Mouse (Mus musculus): ENCODE measurements at regions not wholly inside any gene's neighbourhood (a gene's known extent, or its start where the extent isn't known, plus 50 kb on each side); places are given as distances from the start of the nearest gene placed in this dataset.

- DNase-seq (ENCODE audit: low spot score in 2 of 2): no peak
Observed at GRCm38 (mm10) chrX:14592793-14593192, 381.8 kb downstream of the H2al1n start.

GRCm38 (mm10) chrX:14596799-14597198, 385.9 kb downstream of the H2al1n start:
- no peak for DNase-seq (ENCODE audit: low spot score in 2 of 2)

GRCm38 (mm10) chrX:14601916-14602315, 391.0 kb downstream of the H2al1n start:
- DNase-seq (ENCODE audit: low spot score in 2 of 2): no peak

- DNase-seq (ENCODE audit: low spot score in 2 of 2): no peak
Observed at GRCm38 (mm10) chrX:14609196-14609595, 398.2 kb downstream of the H2al1n start.

- peak in 1 of 2 experiments; percentile 17 for DNase-seq (ENCODE audit: low spot score in 2 of 2)
Observed at GRCm38 (mm10) chrX:14628267-14628901, 417.4 kb downstream of the H2al1n start.

- no peak for DNase-seq (ENCODE audit: low spot score in 2 of 2)
Observed at GRCm38 (mm10) chrX:14639378-14639777, 428.4 kb downstream of the H2al1n start.

- DNase-seq (ENCODE audit: low spot score in 2 of 2): no peak
Observed at GRCm38 (mm10) chrX:14664852-14665251, 453.9 kb downstream of the H2al1n start.

GRCm38 (mm10) chrX:14696375-14696774, 485.4 kb downstream of the H2al1n start:
- DNase-seq (ENCODE audit: low spot score in 2 of 2): no peak

GRCm38 (mm10) chrX:14738999-14739398, 528.1 kb downstream of the H2al1n start:
- no peak for DNase-seq (ENCODE audit: low spot score in 2 of 2)

All from urinary bladder, postnatal 4 days (tissue).